Mouse (Mus musculus) cerebellum, adult 2 months (tissue): ENCODE measurements around the gene Fndc3b.

ENCODE experiments used
- CTCF ChIP-seq: fragments of 200-500 bp; IDR thresholded peaks from 2 replicates; pipeline ENCODE4 v1.5.1; 2011; ENCODE audit warnings: low read depth, mild to moderate bottlenecking, control low read depth, low read length, moderate library complexity, borderline replicate concordance; ENCODE audit not compliant: insufficient read depth
- POLR2A ChIP-seq: fragments of 200-500 bp; IDR thresholded peaks from 2 replicates; pipeline ENCODE4 v1.6.1; 2011; ENCODE audit warnings: low read length, control low read depth, borderline replicate concordance; ENCODE audit not compliant: insufficient read depth

- TF ChIP-seq POLR2A (no peak), CTCF (no peak)
Measured at GRCm38 (mm10) chr3:27565314-27565713, 145.8 kb downstream of the Fndc3b start.
